Mouse (Mus musculus): Measurements from ENCODE around the gene Blmh.

Blmh gene

DNA sequence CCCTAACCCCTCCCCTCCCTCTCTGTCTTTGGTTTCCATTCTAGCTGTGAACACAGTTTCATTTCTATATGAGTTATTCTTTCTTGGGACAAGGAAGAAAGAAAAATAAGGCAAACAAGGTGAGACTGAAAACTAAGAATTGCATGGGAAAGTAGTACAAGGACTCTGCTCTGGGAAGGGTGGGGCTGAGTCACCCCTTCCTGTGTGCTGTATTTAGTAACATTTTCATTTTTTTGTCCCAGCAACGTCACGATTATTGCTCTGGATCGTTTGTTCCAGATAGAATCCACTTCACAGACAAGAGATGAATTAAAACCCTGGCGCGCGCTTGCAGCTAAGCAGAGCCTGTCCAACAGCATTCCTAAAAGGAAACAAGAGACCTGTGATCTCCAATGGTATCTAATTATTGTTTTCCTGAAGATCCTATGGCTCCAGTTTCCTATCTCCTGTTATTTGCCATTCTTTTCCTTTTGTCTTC is at the start of gene Blmh:
Blmh (plus strand) TSS at position 51 of the 478 bp plus-strand sequence.
- DNase-seq: no peak

DNA sequence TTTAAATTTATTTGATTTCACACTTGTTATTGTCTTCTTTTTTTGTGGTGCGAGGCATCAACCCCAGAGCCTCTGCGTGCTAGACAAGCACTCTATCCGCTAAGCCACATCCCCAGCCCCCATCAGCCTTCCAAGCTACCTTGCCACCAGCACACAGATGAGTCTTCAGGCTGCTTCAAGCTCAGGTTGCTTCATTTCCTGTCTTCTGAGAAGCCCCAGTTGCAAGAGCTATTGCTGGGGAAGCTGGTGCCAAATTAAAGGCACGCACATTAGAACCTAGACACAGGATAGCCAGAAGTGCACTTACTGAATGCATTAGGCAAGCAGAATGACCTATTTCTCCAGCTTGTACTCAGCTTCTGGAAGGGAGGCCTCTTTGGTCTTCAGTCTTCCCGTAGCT is 44.8 kb upstream of the Blmh start:
- no peak for DNase-seq

DNA sequence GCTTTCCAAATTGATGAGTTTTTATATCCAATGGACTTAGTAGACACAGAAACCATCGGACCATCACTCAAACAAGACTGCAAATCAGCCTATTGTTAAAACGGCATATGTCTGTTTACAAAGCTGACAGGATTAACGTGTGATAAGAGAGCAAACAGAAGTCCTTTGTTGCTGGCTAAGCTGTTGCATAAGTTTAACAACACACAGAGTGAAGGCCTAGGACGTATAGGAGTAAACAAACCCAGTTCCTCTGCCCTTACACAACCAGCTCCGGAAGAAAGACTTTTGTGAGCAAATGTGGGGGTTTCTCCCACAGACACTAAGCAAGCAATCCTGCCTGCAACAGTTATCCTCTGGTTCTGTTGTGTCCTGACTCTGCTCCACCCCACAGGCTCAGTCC is 40.2 kb upstream of the Blmh start:
- DNase-seq: no peak

DNA sequence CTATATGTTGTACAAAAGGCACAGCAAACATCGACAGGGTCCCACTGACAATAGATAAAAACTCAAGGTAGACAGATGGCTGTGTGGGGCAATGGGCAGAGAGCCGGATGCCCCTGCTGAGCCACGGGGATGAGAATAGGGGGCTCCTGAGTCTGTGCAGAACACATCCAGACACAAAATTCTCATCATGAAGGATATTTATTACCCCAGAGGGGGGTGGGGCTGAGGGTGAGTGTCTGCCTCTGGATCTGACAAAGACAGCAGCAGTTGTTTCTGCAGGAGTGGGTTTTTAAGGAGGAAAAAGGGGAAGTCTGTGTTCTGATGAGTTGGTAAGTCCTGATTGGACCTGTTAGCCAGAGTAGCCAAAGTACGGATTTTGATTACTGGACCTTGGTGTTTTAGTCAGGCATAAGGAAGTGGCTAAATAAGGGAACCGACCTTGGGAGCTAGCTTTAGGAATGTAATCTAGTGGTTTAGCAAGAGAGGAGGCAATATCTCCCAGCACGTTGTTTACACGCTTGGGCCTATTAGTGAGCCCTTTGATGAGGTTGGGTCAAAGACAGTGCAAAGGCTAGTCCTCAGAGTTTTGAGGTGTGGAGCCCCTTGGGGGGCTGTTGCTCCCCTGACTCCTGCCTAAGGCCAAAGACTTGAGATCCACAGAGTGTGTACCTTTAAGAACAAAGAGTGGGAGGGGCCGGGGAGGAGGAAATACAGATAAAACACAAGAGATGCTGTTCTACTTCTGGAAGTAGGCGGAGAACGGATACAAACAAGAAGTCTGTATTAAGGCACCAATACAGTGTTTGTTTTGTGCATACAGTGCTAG is 35.1 kb upstream of the Blmh start:
- DNase-seq: no peak

DNA sequence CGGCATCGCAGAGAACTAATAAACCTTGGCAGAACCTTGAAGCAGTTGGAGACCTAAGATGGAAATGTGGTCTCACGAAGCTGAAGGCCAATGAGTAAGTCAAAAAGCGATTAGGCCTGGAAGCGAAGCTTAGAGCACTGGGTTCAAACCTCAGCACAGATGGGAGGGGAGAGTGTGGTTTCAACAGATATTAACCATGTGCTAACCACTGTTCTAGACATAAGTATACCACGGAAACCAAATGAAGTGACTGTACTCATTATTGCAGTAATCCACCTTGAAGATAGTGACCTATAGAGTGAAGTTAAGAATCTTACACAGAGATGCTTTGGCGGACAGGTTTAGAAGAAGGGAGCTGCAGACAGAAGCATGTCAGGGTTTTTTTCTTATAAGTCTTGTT is 33.4 kb upstream of the Blmh start:
- DNase-seq: no peak

DNA sequence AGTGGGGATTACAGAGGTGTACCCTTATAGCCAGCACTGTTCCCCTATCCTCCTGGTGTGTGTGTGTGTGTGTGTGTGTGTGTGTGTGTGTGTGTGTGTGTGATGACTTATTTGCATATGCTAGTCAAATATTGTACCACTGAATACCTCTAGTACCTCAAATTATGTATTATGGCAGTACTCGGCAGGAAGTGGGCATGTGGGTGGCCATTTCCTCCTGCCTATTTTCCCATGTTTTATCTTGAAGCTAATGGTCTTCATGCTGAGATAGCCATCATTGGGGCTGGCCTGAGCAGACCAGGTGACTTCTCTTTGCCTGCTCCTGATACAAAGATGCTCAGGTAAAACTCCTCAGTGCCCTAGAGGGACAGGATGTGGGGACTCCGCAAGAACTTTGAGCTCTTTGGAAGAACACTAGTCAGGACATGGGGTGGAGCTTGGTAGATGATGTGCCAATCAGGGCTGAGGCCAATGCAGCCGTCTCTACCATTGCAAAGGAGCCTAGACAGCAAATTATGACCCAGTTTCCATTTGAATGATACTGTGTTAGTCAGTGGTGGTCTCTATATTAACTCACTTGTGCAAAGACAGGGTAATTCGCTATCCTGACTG is 32.8 kb upstream of the Blmh start:
- no peak for DNase-seq

DNA sequence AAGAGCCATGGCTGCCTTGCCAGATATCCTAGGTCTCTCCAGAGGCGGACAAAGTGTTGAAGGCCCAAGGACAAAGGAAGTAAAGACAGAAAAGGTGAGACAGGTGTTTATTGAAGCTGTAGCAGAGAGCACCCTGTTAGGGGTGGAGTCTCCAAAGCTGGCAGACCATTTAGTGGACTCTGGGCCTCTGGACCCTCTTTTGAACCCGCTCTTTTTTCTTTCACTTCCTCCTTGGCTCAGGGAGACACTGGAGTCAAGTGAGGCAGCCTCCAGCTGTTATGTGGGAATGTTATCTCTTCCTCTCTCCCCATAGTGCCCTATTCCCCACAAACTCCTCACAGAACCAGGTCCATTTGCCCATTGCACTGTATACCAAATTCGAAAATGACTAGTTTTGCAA is 31.6 kb upstream of the Blmh start:
- no peak for DNase-seq

DNA sequence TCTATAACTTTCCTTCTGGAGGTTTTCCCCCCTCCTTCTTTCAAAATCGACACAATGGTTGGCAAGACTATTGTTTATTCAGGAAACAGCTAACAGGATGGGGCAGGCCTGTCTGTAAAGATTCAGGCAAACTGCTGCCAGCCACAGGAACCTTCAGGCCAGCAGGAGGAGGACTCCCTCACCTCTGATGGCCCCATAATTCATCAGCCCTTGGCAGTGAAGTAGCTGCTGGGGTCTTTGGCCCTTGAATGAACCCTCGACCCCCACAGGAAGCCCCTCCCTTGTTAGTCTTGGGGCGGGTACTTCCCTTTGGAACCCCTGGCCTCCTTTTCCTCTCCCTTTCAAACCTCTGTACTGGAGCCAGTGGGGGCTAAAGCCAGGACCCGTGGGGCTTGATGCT is 31.0 kb upstream of the Blmh start:
- DNase-seq: no peak

DNA sequence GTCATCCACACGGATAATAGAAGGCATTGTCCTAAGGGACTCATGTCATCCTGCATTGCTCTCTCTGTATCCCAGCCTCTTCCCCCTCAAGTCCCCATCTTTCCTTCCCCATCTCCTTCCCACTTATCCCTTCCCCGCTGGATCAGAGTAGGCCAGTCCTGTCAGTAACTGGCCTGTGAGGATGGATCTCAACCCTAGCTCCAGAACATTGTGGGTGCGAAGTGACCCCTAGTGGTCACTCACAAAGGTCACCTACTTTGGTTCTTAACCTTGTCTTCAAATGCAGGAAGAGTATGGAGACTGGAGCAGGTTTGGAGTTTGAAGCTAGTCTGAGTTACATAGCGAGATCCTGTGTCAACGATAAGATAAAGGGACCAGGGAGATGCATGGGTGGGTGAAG is 30.4 kb upstream of the Blmh start:
- peak; percentile 78 for DNase-seq

DNA sequence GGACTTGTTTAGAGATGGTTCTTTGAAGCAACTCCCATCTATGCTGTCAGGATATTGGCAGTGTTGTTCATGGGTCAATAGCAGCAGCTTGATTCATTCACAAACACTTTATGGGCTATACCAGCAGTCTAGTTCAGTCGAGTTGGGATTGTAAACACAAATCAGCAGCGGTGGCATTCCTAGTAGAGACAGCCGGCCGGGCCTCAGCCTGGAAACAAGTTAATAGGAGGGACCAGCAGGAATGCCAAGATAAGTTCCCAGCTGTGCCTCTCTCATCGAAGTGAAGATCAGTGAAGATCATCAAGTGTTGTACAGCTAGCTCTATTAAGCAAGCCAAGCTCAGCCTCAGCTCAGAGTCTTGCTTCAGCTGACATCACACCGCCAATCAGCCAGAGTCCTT is 28.2 kb upstream of the Blmh start:
- DNase-seq: no peak

DNA sequence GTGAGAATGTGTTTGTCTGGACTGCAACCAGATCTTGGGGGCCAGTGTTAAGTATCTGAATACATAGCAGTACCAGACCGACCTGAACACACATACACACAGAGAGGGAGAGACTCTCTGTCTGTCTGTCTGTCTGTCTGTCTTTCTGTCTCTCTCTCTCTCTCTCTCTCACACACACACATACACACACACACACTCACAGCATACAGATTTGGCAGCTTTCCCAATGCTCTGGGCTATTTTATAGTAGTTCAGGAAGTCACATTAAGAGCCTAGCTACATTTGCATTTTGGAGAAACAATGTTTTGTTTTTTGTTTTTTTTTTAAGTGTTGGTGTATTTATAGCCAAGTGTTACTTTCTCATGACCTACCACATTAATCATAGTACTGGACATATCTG is 27.5 kb upstream of the Blmh start:
- DNase-seq: no peak

DNA sequence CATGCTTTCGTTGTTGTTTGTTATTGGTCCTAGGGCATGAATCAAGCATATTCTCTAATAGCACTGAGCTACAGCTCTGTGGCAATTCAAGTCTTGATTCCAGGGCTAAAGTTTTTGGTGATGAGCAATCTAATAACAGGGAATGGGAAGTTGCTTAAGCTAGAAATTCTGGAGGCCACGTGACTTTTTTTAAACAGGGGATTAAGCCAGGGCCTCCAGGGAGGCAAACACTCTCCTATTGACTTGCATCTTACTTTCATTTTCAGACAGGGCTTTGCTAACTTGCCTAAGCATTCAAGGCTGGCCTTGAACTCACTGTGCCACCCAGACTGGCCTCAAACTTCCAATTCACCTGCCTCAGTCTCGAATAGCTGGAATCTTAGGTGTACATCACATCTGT is 26.7 kb upstream of the Blmh start:
- no peak for DNase-seq

DNA sequence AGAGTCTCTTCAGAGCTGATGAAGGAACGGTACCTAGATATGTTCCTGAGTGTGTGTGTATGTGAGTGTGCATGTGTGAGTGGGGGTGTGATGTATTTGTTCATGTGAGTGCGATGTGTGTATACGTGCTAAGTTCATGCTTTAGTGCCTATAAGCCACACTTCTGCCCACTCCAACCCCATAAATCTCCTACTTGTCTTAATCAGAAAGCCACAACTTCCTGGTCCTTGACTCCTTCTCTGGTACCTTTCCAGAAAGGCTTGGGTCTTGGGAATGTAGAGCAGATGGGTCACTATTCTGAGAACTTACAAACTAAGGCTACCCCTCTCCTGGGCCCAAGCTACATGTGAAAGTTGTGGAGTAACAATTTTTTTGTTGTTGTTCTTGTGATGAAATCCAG is 25.9 kb upstream of the Blmh start:
- DNase-seq: no peak

DNA sequence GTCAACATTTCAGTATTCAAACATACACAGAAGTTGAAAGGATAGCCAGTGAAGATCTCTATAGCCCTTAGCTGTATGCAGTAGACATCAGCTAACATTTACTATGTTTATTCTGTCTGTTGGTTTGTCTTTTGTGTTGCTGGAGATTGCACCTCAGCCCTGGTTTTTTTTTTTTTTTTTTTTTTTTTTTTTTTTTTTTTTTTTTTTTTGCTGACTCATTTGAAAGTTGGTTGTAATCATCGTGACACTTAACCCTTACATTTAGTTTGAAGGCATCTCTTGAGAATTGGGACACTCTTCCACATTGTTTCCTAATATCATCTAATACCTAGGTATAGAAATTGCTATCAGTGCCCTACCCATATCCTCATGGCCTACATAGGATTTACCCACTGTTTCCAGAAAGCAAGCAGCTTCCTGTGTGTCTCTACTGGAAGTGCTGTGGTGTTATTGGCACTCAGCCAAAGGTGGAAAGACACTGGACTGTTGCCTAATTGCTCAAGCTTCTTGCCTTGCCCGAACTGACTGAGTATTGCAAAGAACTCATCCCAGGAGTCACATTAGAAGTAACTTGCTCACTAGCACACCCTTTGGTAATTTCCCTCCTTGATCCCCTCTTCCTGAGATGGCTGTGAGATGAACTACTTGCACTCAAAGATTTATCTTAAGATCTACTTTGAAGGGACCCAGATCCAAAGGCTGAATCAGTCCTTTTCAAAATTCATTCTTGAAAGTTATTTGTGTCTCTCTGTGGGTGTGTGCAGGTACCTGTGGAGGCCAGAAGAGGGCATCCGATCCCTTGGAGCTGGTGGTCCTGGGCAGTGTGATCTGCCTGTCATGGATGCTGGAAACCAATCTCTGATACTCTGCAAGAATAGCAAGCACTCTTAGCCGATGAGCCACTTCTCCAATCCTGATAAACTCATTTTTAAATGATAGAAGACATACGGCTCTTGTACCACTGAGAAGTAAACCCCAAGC is 24.6 kb upstream of the Blmh start:
- DNase-seq: no peak

DNA sequence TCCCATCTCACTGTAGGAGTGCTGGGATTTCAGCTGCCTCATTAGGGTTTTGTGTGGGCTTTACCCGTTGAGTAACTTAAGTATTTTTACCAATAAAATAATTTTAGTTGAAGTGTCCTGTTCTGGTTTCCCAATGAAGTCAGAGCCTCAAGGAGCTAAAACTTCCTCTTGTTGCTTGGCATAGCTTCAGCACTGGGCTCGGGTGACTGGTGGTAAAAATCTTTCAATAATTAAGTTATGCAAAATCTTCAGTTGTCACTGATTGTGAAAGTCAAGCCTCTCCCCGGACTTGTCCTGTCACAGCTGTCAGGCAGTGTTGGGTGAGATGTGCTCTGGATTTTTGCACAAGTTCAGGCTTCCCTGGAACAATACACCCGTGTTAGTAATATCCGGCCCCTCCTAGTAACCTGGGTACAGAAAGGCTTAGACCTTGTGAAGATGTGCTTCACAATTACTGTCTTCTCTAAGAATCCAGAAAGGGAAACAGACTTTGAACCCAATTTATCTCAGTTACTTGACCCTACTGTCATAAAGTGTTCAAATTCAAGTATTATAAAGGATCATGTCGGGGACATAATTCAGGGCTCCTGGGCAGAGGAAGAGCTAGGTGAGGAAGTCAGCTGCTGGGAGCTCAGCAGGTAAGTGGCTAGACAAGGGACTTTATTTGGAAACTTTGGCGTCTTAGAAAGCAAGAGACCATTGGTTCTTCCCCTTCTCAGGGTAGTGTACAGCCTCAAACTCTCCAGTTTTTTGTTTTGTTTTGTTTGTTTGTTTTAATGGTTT is 22.8 kb upstream of the Blmh start, which contains the start of gene Tmigd1:
Tmigd1 (plus strand) TSS at position 581 of the 783 bp plus-strand sequence.
- DNase-seq: no peak

DNA sequence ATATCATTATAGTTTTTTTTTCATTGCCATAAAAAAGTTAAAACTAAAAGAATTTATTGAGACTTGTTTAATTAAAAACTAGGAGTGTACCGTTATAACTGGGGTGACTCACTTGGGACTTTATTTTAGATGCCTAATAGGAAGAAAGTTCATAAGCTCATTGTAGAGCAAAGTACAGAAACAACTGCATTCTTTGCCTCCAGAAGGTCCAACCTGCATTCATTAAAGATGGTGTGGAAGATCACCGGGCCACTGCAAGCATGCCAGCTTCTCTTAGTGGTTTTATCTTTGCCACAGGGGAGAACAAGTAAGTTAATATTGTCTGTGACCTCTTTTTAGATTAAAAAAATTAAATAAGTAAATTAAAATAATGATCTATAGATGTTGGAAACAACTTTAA is 20.3 kb upstream of the Blmh start:
- DNase-seq: no peak

DNA sequence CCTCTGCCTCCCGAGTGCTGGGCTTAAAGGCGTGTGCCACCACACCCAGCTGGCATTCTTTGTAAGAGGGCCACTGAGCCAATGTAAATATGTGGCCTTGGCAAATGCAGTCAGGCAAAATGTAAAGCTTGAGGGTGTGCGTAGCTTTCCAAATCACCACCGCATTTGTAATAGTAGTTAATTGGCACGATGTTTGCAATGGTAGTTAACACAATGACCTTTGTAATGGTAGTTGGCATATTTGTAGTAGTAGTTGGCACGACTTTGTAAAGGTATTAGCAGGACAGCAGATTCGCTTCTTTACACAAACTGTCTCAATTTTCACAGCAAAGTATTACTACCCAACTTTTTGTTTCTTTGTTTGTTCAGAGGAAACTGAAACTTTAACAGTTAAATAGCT is 16.0 kb upstream of the Blmh start:
- no peak for DNase-seq

DNA sequence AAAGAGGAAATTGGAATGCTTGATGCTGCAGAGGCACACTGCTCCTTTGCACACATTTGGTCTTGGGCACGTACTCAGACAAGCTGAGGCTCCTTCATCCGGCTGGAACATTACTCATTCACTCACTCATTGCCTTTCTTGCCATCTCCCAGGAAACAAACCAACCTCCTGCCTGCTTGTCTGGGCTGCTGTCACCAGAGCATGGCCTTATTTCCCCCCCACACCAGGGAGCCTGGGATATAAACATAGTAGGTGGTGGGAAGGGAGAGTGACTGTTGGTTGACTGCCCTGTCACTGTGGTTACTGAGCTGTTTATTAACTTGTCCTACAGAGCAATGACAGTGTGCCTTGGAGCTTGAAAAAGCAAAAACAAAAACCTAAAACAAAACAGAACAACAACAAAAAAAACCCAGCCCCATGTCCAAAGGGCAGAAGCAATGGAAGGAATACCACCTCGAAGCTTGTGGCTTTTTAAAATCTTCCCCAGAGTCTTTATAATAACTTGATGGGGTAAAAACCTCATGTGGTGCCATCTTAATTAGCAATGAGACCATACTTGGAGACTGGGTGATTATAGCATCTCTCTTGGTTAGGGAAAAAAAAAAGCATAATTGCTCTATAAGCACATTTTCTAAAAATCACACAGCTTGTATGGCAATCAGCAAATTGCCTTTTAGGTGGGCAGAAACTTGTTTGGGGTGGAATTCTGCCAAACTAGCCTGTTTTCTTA is 13.1 kb upstream of the Blmh start:
- peak; percentile 11 for DNase-seq

DNA sequence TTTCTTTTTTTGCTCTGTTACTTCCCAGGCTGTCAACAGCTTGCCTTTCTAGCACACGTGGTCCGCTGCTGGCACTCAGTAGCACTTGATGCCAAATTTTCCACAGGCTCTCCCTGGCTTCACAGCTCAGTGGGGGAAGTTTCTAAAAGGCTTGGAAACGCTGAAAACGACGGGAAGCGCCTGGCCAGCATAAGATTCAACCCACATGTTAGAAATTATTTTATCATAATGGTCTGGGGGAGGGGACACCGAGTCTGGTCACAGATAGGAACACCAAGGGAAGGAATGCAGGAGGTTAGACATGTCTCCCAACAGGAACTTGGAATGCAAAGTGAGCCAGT is 12.6 kb upstream of the Blmh start:
- peak; percentile 37 for DNase-seq

DNA sequence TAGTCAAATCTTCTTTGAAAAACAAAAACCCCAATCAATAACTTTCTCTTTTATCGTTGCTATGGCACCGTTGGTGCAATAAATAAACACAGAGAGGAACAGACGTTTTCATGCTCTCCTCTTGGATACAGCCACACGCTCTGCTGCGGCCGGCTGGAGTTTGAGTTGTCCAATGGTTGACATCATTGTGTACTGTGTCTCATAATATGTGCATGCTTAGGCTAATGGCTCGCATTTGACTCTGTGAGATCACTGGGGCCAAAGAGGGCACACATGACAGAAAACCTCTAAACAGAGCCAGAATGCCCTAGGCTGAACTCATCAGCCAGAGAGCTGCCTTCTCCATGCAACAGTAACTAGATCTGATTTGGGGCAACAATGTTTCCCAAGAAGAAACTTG is 10.2 kb upstream of the Blmh start:
- no peak for DNase-seq

DNA sequence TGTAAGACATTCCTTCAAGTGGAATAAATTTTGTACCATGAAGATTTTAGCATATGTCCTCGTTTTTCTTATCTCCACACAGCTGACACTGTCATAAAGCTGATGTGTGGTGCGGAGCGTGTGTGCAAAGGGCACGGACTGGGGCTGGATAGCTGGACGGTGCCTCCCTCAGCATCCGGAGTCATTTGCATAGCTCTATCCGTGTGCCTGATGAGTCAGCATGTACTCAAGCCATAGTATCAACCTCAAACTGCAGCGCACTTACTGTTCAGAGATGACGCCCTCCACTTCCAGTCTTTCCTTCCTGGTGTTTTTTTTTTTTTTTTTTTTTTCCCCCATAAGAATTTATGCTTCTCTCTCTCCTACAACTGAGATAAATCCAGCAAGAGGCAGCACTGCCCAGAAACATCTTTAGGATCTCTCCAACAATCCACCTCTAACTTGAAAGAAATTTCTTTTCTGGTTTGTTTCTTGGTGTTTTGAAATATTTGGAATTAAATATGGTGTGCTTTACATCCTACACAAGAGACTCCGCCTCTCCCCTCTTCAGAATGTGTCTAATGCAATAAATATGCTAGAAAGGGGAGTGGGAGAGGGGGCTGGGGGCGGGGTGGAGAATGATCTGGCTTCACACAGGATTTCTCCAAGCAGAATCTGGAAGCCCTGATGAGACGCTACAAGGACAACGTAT is 7.9 kb upstream of the Blmh start:
- DNase-seq: no peak

DNA sequence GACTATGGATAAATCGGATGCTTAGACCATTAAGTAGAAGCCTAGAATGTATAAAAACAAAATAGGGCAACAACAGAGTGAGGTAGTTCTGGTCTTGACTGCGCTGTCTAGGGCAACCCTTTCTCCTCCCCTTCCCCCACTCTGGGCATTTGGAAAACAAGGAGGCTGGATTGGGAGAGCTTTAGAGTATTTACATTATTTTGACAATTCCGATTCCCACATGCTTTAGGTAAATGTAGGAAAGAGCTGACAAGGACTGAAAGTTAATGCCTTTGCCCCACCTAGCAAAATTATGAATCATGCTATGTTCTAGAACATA is 7.4 kb upstream of the Blmh start:
- no peak for DNase-seq

Measured in cerebellum, adult 9-10 months (tissue).